Mouse (Mus musculus) CD4-positive, CD25-positive, alpha-beta regulatory T cell, adult 4 months (primary cell): Measurements from ENCODE around the gene Csdc2. TPM values are rescaled to one million over a fixed set of nuclear protein-coding genes. Genes with fewer than 3 reads are reported as not detected.
A peak's percentile ranks its signal among the peaks of the same experiment; 100 is the strongest.
"Not testable (repeated sequence)": the region's sequence is repeated elsewhere in the genome, so short reads cannot be mapped to it uniquely, and the experiment has no call there.

Source experiments
- ATAC-seq: one replicate; pipeline ENCODE4 v1.8.0; 2017
- polyA plus RNA-seq, 2 experiments: library from polyadenylated mRNA; unstranded; fragments of 100-300 nt; shearing (Covaris generic); gene quantifications; one replicate each; pipeline ENCODE4 v1.2.1; 2017

Gene Csdc2
- not detected for polyA plus RNA-seq

- no peak for ATAC-seq
Observed at GRCm38 (mm10) chr15:81936679-81937078, at the start of gene Csdc2. Gene Csdc2, plus strand, starts transcription at chr15:81936759.

GRCm38 (mm10) chr15:81886795-81887550 lies 49.6 kb upstream of the Csdc2 start:
- no peak for ATAC-seq

GRCm38 (mm10) chr15:81889175-81889574 lies 47.4 kb upstream of the Csdc2 start:
- no peak for ATAC-seq

GRCm38 (mm10) chr15:81891140-81891802 lies 45.3 kb upstream of the Csdc2 start:
- no peak for ATAC-seq

GRCm38 (mm10) chr15:81891822-81892580 lies 44.6 kb upstream of the Csdc2 start:
- no peak for ATAC-seq

- no peak for ATAC-seq
Observed at GRCm38 (mm10) chr15:81894002-81894401, 42.6 kb upstream of the Csdc2 start.

GRCm38 (mm10) chr15:81896407-81896806 lies 40.2 kb upstream of the Csdc2 start:
- ATAC-seq, result no peak

- no peak for ATAC-seq
Observed at GRCm38 (mm10) chr15:81897607-81898285, 38.8 kb upstream of the Csdc2 start.

GRCm38 (mm10) chr15:81898751-81899150 lies 37.8 kb upstream of the Csdc2 start:
- ATAC-seq, result no peak

- peak; percentile 80 for ATAC-seq
Observed at GRCm38 (mm10) chr15:81904939-81905338, 31.6 kb upstream of the Csdc2 start.

GRCm38 (mm10) chr15:81907953-81908352 lies 28.6 kb upstream of the Csdc2 start:
- no peak for ATAC-seq

- not testable (repeated sequence) for ATAC-seq
Observed at GRCm38 (mm10) chr15:81908767-81909166, 27.8 kb upstream of the Csdc2 start.

- no peak for ATAC-seq
Observed at GRCm38 (mm10) chr15:81912498-81912897, 24.1 kb upstream of the Csdc2 start.

- ATAC-seq, result no peak
Observed at GRCm38 (mm10) chr15:81914668-81915067, 21.9 kb upstream of the Csdc2 start.

- ATAC-seq, result no peak
Observed at GRCm38 (mm10) chr15:81915663-81916062, 20.9 kb upstream of the Csdc2 start.

- ATAC-seq, result no peak
Observed at GRCm38 (mm10) chr15:81917201-81917600, 19.4 kb upstream of the Csdc2 start.

GRCm38 (mm10) chr15:81917621-81918463 lies 18.7 kb upstream of the Csdc2 start:
- ATAC-seq, result peak; percentile 74

GRCm38 (mm10) chr15:81919062-81919461 lies 17.5 kb upstream of the Csdc2 start:
- ATAC-seq, result no peak

GRCm38 (mm10) chr15:81920546-81921217 lies 15.9 kb upstream of the Csdc2 start:
- ATAC-seq, result no peak

GRCm38 (mm10) chr15:81921255-81921654 lies 15.3 kb upstream of the Csdc2 start:
- no peak for ATAC-seq

- no peak for ATAC-seq
Observed at GRCm38 (mm10) chr15:81924933-81925332, 11.6 kb upstream of the Csdc2 start.
